In genomic region chr2:172940799-172941163, GRCm38 (mm10) we compare ENCODE assay signal across 9 mouse cellular contexts. TPM values are rescaled to one million over a fixed set of nuclear protein-coding genes. Genes with fewer than 3 reads are reported as not detected.
DNase-seq lines count a peak whose midpoint lies in the region; ATAC-seq and TF ChIP-seq lines count a peak whose summit lies in the region.
"Had no signal": no experiment of that assay in that cellular context is flagged by ENCODE, and none has a peak within 500 bp of the region (broad histone marks: within the 10 kb centered on the region; RNA-seq: fewer than 3 reads in every experiment).

No protein-coding gene starts in this region.

- no peak for DNase-seq in heart, postnatal 4 days
- no peak for DNase-seq in forebrain, postnatal 0 days
- DNase-seq in liver, embryonic 14.5 days (ENCODE audit: low read depth in 3 of 3, low spot score in 3 of 3) = no peak
- DNase-seq in urinary bladder, adult 2 months (ENCODE audit: low spot score) = no peak

- no peaks in the 10 kb centered on the region for H3K36me3 ChIP-seq in heart, embryonic 14.5 days (ENCODE audit: control insufficient read depth, insufficient read depth, low read length)
- H3K36me3 ChIP-seq in E14TG2a.4 (ENCODE audit: insufficient read depth, low read length) = no peaks in the 10 kb centered on the region
- no peaks in the 10 kb centered on the region for H3K36me3 ChIP-seq in forebrain, postnatal 0 days (ENCODE audit: insufficient read depth)
- H3K36me3 ChIP-seq in liver, embryonic 14.5 days (replicated peaks; ENCODE audit: control insufficient read depth, insufficient read depth, low read depth) = no peaks in the 10 kb centered on the region

- H3K27ac ChIP-seq in heart, embryonic 14.5 days (replicated peaks in 1 of 2; ENCODE audit: control insufficient read depth in 1 of 2, insufficient read depth in 1 of 2, low read depth in 2 of 2, low read length in 2 of 2) = peak overlapping the region in 1 of 2 experiments; percentile 93; a peak in 2 of 4 replicates
- no peak overlapping the region for H3K27ac ChIP-seq in forebrain, postnatal 0 days (ENCODE audit: low read depth, low read length)
- H3K27ac ChIP-seq in liver, embryonic 14.5 days = no peak overlapping the region

- H3K4me2 ChIP-seq in heart, embryonic 14.5 days (ENCODE audit: low read length) = peak overlapping the region; percentile 88
- H3K4me2 ChIP-seq in forebrain, postnatal 0 days (ENCODE audit: low read depth) = peak overlapping the region; percentile 95
- peak overlapping the region; percentile 48 for H3K4me2 ChIP-seq in liver, embryonic 14.5 days (ENCODE audit: low read depth)

- H3K9me3 ChIP-seq in heart, embryonic 14.5 days (ENCODE audit: control insufficient read depth, low read length) = no peaks in the 10 kb centered on the region
- H3K9me3 ChIP-seq in E14TG2a.4 (ENCODE audit: low read length) = no peaks in the 10 kb centered on the region
- H3K9me3 ChIP-seq in forebrain, postnatal 0 days (ENCODE audit: low read length) = no peaks in the 10 kb centered on the region
- no peaks in the 10 kb centered on the region for H3K9me3 ChIP-seq in liver, embryonic 14.5 days (ENCODE audit: control insufficient read depth, low read length)

- H3K9ac ChIP-seq in heart, embryonic 14.5 days (ENCODE audit: low read length) = peak overlapping the region; percentile 91
- 0 out of 2 replicates have a peak overlapping the region, but pooled peaks have one; percentile 51 for H3K9ac ChIP-seq in forebrain, postnatal 0 days
- H3K9ac ChIP-seq in liver, embryonic 14.5 days (replicated peaks) = no peak overlapping the region

- no peak for TF ChIP-seq EP300 in liver, embryonic 14.5 days (IDR thresholded peaks at IDR 0.05; ENCODE audit: low read depth)

- TF ChIP-seq CTCF in E14TG2a.4 (conservative IDR thresholded peaks at IDR 0.05; ENCODE audit: low read length) = no peak
- TF ChIP-seq CTCF in forebrain, postnatal 0 days (IDR thresholded peaks at IDR 0.05; ENCODE audit: low read depth) = no peak
- TF ChIP-seq CTCF in liver, embryonic 14.5 days (IDR thresholded peaks at IDR 0.05; ENCODE audit: low read depth) = no peak

- H3K4me3 ChIP-seq in heart, embryonic 14.5 days (ENCODE audit: control insufficient read depth in 1 of 2, insufficient read depth in 1 of 2, low read depth in 1 of 2, low read length in 2 of 2) = peak overlapping the region; percentile 58 to 82
- H3K4me3 ChIP-seq in E14TG2a.4 (replicated peaks; ENCODE audit: low read length) = peak overlapping the region; percentile 87
- H3K4me3 ChIP-seq in forebrain, postnatal 0 days (ENCODE audit: low read depth, low read length) = peak overlapping the region; percentile 42
- peak overlapping the region in 1 of 2 experiments; percentile 42; a peak in 1 of 4 replicates for H3K4me3 ChIP-seq in liver, embryonic 14.5 days (ENCODE audit: insufficient read depth in 1 of 2, low read depth in 2 of 2, low read length in 2 of 2)

- peaks cover 4 to 21% of the 10 kb centered on the region in 2 experiments; a peak in 3 of 4 replicates for H3K4me1 ChIP-seq in heart, embryonic 14.5 days (ENCODE audit: control insufficient read depth in 2 of 2, insufficient read depth in 2 of 2, low read length in 2 of 2)
- peaks cover 48% of the 10 kb centered on the region for H3K4me1 ChIP-seq in E14TG2a.4 (replicated peaks; ENCODE audit: low read depth, low read length)
- H3K4me1 ChIP-seq in forebrain, postnatal 0 days (ENCODE audit: insufficient read depth) = peaks cover 12% of the 10 kb centered on the region; the same call in 1 of the 2 replicates
- 0 out of 4 replicates have a peak, but pooled peaks cover 0 to 2% of the 10 kb centered on the region in 2 experiments for H3K4me1 ChIP-seq in liver, embryonic 14.5 days (replicated peaks; ENCODE audit: control insufficient read depth in 2 of 2, insufficient read depth in 2 of 2, low read length in 1 of 2)

- no peak for ATAC-seq in heart, embryonic 14.5 days (ENCODE audit: insufficient number of reproducible peaks, insufficient read depth, low FRiP score, low read depth)
- no peak for ATAC-seq in forebrain, postnatal 0 days
- ATAC-seq in liver, embryonic 14.5 days (ENCODE audit: insufficient read depth) = no peak
- ATAC-seq in frontal cortex, adult (ENCODE audit: low TSS enrichment) = no peak
- no peak for ATAC-seq in erythroblast, adult 5-6 weeks (replicated peaks; ENCODE audit: low FRiP score, poor library complexity, severe bottlenecking)

- WGBS in heart, embryonic 14.5 days = 0% methylated on average over 13 of the region's 13 CpGs
- 0% methylated on average over 12 of the region's 13 CpGs for WGBS in forebrain, postnatal 0 days
- 2% methylated on average over 11 of the region's 13 CpGs for WGBS in liver, embryonic 14.5 days (ENCODE audit: insufficient replicate concordance)

- peaks cover 41% of the 10 kb centered on the region for H3K27me3 ChIP-seq in heart, embryonic 14.5 days (ENCODE audit: control insufficient read depth, insufficient read depth, low read length)
- H3K27me3 ChIP-seq in E14TG2a.4 (ENCODE audit: insufficient read depth, low read length) = peaks cover 94% of the 10 kb centered on the region
- peaks cover 53% of the 10 kb centered on the region for H3K27me3 ChIP-seq in forebrain, postnatal 0 days (ENCODE audit: insufficient read depth, low read length)
- peaks cover 56% of the 10 kb centered on the region for H3K27me3 ChIP-seq in liver, embryonic 14.5 days (ENCODE audit: control insufficient read depth, insufficient read depth, low read length)

RNA-seq across cellular contexts. Expression of gene Bmp7, which starts 0.7 kb away (rescaled TPM):
- polyA plus RNA-seq in heart, embryonic 14.5 days (2014; fragmentation: Nextera tagmentation; extraction: Ambion mirVana) = 50.5 and 53.7 TPM in 2 replicates
- total RNA-seq in heart, postnatal 4 days (2021) = 10 to 100 TPM; 16.1 to 20.1 TPM
- 17.2 and 21.9 TPM in 2 replicates for total RNA-seq in forebrain, postnatal 0 days (2014; rRNA removed)
- 12.4 and 15.4 TPM in 2 replicates for polyA plus RNA-seq in forebrain, postnatal 0 days (2015; fragmentation: Nextera tagmentation; extraction: Ambion mirVana)
- 1.7 and 2.0 TPM in 2 replicates for polyA plus RNA-seq in liver, embryonic 14.5 days (2012; rRNA removed)
- 1.7 and 1.8 TPM in 2 replicates for polyA plus RNA-seq in liver, embryonic 14.5 days (2014; fragmentation: Nextera tagmentation; extraction: Ambion mirVana)
- not detected in 2 replicates for total RNA-seq in erythroblast, adult 5-6 weeks (2015; ENCODE audit: low replicate concordance)
- total RNA-seq in erythroblast, adult 5-6 weeks (2017; ENCODE audit: low replicate concordance) = 0.26 TPM in 1 of 2 replicates, not detected in the other
- 33.2 and 35.4 TPM in 2 replicates for polyA plus RNA-seq in urinary bladder, adult 2 months (2012; rRNA removed)
- total RNA-seq: neutrophil, adult 5-6 weeks had no signal

RNA-seq across cellular contexts. Expression of gene Spo11, which starts 36.7 kb away (rescaled TPM):
- polyA plus RNA-seq in heart, embryonic 14.5 days (2014; fragmentation: Nextera tagmentation; extraction: Ambion mirVana) = 0.32 TPM in 1 of 2 replicates, not detected in the other
- not detected for total RNA-seq in heart, postnatal 4 days (2021)
- total RNA-seq in forebrain, postnatal 0 days (2014; rRNA removed) = 1.1 and 1.3 TPM in 2 replicates
- 0.92 and 1.1 TPM in 2 replicates for polyA plus RNA-seq in forebrain, postnatal 0 days (2015; fragmentation: Nextera tagmentation; extraction: Ambion mirVana)
- polyA plus RNA-seq in liver, embryonic 14.5 days (2012; rRNA removed) = 0.01 and 0.03 TPM in 2 replicates
- polyA plus RNA-seq in liver, embryonic 14.5 days (2014; fragmentation: Nextera tagmentation; extraction: Ambion mirVana) = not detected in 2 replicates
- total RNA-seq in erythroblast, adult 5-6 weeks (2015; ENCODE audit: low replicate concordance) = not detected in 2 replicates
- total RNA-seq in erythroblast, adult 5-6 weeks (2017; ENCODE audit: low replicate concordance) = not detected in 2 replicates
- 0.31 and 0.61 TPM in 2 replicates for polyA plus RNA-seq in urinary bladder, adult 2 months (2012; rRNA removed)

RNA-seq across cellular contexts. Expression of gene Rae1, which starts 59.1 kb away (rescaled TPM):
- polyA plus RNA-seq in heart, embryonic 14.5 days (2014; fragmentation: Nextera tagmentation; extraction: Ambion mirVana) = 99.7 and 101 TPM in 2 replicates
- 10 to 100 TPM; 55.9 to 60.3 TPM for total RNA-seq in heart, postnatal 4 days (2021)
- 103 and 108 TPM in 2 replicates for total RNA-seq in forebrain, postnatal 0 days (2014; rRNA removed)
- 150 and 161 TPM in 2 replicates for polyA plus RNA-seq in forebrain, postnatal 0 days (2015; fragmentation: Nextera tagmentation; extraction: Ambion mirVana)
- 39.4 and 45.9 TPM in 2 replicates for polyA plus RNA-seq in liver, embryonic 14.5 days (2012; rRNA removed)
- 65.3 and 71.1 TPM in 2 replicates for polyA plus RNA-seq in liver, embryonic 14.5 days (2014; fragmentation: Nextera tagmentation; extraction: Ambion mirVana)
- 46.4 and 52.5 TPM in 2 replicates for total RNA-seq in erythroblast, adult 5-6 weeks (2015; ENCODE audit: low replicate concordance)
- total RNA-seq in erythroblast, adult 5-6 weeks (2017; ENCODE audit: low replicate concordance) = 59.4 and 91.0 TPM in 2 replicates
- 51.7 and 64.4 TPM in 2 replicates for polyA plus RNA-seq in urinary bladder, adult 2 months (2012; rRNA removed)
